Mouse (Mus musculus): ENCODE results near the gene Ccdc34.

Gene Ccdc34

GRCm38 (mm10) chr2:110214278-110214677, 196.7 kb downstream of the Ccdc34 start:
- no peak for DNase-seq (ENCODE audit: low spot score in 2 of 2)

- no peak for DNase-seq (ENCODE audit: low spot score in 2 of 2)
Observed at GRCm38 (mm10) chr2:110214991-110215684, 197.5 kb downstream of the Ccdc34 start.

GRCm38 (mm10) chr2:110215685-110216058, 198.1 kb downstream of the Ccdc34 start:
- no peak for DNase-seq (ENCODE audit: low spot score in 2 of 2)

- no peak for DNase-seq (ENCODE audit: low spot score in 2 of 2)
Observed at GRCm38 (mm10) chr2:110220492-110220891, 202.9 kb downstream of the Ccdc34 start.

- DNase-seq (ENCODE audit: low spot score in 2 of 2): no peak
Observed at GRCm38 (mm10) chr2:110222793-110223192, 205.2 kb downstream of the Ccdc34 start.

Measured in cerebellum, postnatal 4 days (tissue).